Mouse (Mus musculus): ENCODE results near the gene Pdlim4. TPM values are rescaled to one million over a fixed set of nuclear protein-coding genes. Genes with fewer than 3 reads are reported as not detected.

The Pdlim4 gene
- polyA plus RNA-seq, 1 experiment from 2014 or later: 21.4 TPM

- ATAC-seq (ENCODE audit: low FRiP score, low TSS enrichment): no peak
- Histone ChIP-seq H3K4me3 (replicated peaks; ENCODE audit: low read depth, low read length) (peak overlapping the region; percentile 60), H3K9ac (replicated peaks; ENCODE audit: low read length) (no peak overlapping the region)
Measured at GRCm38 (mm10) chr11:54101701-54102100, 32.9 kb upstream of the Pdlim4 start.

GRCm38 (mm10) chr11:54100692-54101591, 32.1 kb upstream of the Pdlim4 start:
- Histone ChIP-seq H3K27ac (replicated peaks; ENCODE audit: low read depth, low read length) (no peak overlapping the region), H3K4me2 (ENCODE audit: low read length) (peak overlapping the region; percentile 99), H3K36me3 (ENCODE audit: control insufficient read depth, insufficient read depth, low read length) (no peaks in the 10 kb centered on the region), H3K9me3 (ENCODE audit: control insufficient read depth, low read length) (no peaks in the 10 kb centered on the region), H3K9ac (replicated peaks; ENCODE audit: low read length) (peak overlapping the region; percentile 73), H3K27me3 (ENCODE audit: control insufficient read depth, insufficient read depth, low read length) (0 out of 2 replicates have a peak, but pooled peaks cover 13% of the 10 kb centered on the region), H3K4me3 (replicated peaks; ENCODE audit: low read depth, low read length) (peak overlapping the region; percentile 60), H3K4me1 (ENCODE audit: control insufficient read depth, insufficient read depth, low read length) (0 out of 2 replicates have a peak, but pooled peaks cover 6% of the 10 kb centered on the region)
- DNase-seq (peak; percentile 85), ATAC-seq (ENCODE audit: low FRiP score, low TSS enrichment) (peak; percentile 68)
- WGBS: under 1% methylated on average over 81 of the region's 83 CpGs

More at GRCm38 (mm10) chr11:54101701-54102100, 32.9 kb upstream of the Pdlim4 start:
- Histone ChIP-seq H3K4me1 (ENCODE audit: control insufficient read depth, insufficient read depth, low read length) (0 out of 2 replicates have a peak, but pooled peaks cover 6% of the 10 kb centered on the region), H3K27me3 (ENCODE audit: control insufficient read depth, insufficient read depth, low read length) (0 out of 2 replicates have a peak, but pooled peaks cover 13% of the 10 kb centered on the region), H3K36me3 (ENCODE audit: control insufficient read depth, insufficient read depth, low read length) (no peaks in the 10 kb centered on the region), H3K9me3 (ENCODE audit: control insufficient read depth, low read length) (no peaks in the 10 kb centered on the region), H3K4me2 (ENCODE audit: low read length) (peak overlapping the region; percentile 99), H3K27ac (replicated peaks; ENCODE audit: low read depth, low read length) (no peak overlapping the region)
- DNase-seq: no peak
- 78% methylated on average over 9 of the region's 9 CpGs for WGBS

GRCm38 (mm10) chr11:54100045-54100691, 31.4 kb upstream of the Pdlim4 start, which contains the start of gene P4ha2:
Gene P4ha2, plus strand, starts transcription at chr11:54100095.
- Histone ChIP-seq H3K27me3 (ENCODE audit: control insufficient read depth, insufficient read depth, low read length) (0 out of 2 replicates have a peak, but pooled peaks cover 13% of the 10 kb centered on the region), H3K9me3 (ENCODE audit: control insufficient read depth, low read length) (no peaks in the 10 kb centered on the region), H3K9ac (replicated peaks; ENCODE audit: low read length) (peak within 1 kb of the TSS; percentile 73), H3K4me1 (ENCODE audit: control insufficient read depth, insufficient read depth, low read length) (0 out of 2 replicates have a peak, but pooled peaks cover 6% of the 10 kb centered on the region), H3K4me3 (replicated peaks; ENCODE audit: low read depth, low read length) (peak within 1 kb of the TSS; percentile 60), H3K27ac (replicated peaks; ENCODE audit: low read depth, low read length) (no peak within 1 kb of the TSS), H3K4me2 (ENCODE audit: low read length) (peak within 1 kb of the TSS; percentile 99), H3K36me3 (ENCODE audit: control insufficient read depth, insufficient read depth, low read length) (no peaks in the 10 kb centered on the region)
- ATAC-seq (ENCODE audit: low FRiP score, low TSS enrichment) (no peak; the same call in 1 of the 2 replicates), DNase-seq (no peak)
- WGBS: 46% methylated on average over 10 of the region's 10 CpGs

GRCm38 (mm10) chr11:54093000-54093399, 24.2 kb upstream of the Pdlim4 start:
- H3K4me2 ChIP-seq (ENCODE audit: low read length): no peak overlapping the region
- WGBS: 4% methylated on average over 3 of the region's 3 CpGs
- H3K9me3 ChIP-seq (ENCODE audit: control insufficient read depth, low read length): no peaks in the 10 kb centered on the region
- H3K9ac ChIP-seq (replicated peaks; ENCODE audit: low read length): no peak overlapping the region
- no peaks in the 10 kb centered on the region for H3K27me3 ChIP-seq (ENCODE audit: control insufficient read depth, insufficient read depth, low read length)
- no peak for ATAC-seq (ENCODE audit: low FRiP score, low TSS enrichment)
- H3K4me1 ChIP-seq (ENCODE audit: control insufficient read depth, insufficient read depth, low read length): no peaks in the 10 kb centered on the region
- no peak overlapping the region for H3K4me3 ChIP-seq (replicated peaks; ENCODE audit: low read depth, low read length)
- H3K36me3 ChIP-seq (ENCODE audit: control insufficient read depth, insufficient read depth, low read length): no peaks in the 10 kb centered on the region
- no peak overlapping the region for H3K27ac ChIP-seq (replicated peaks; ENCODE audit: low read depth, low read length)
- peak; percentile 70 for DNase-seq

- Histone ChIP-seq H3K4me2 (ENCODE audit: low read length) (no peak overlapping the region), H3K4me3 (replicated peaks; ENCODE audit: low read depth, low read length) (no peak overlapping the region), H3K9me3 (ENCODE audit: control insufficient read depth, low read length) (no peaks in the 10 kb centered on the region), H3K27ac (replicated peaks; ENCODE audit: low read depth, low read length) (no peak overlapping the region), H3K9ac (replicated peaks; ENCODE audit: low read length) (no peak overlapping the region), H3K27me3 (ENCODE audit: control insufficient read depth, insufficient read depth, low read length) (no peaks in the 10 kb centered on the region), H3K4me1 (ENCODE audit: control insufficient read depth, insufficient read depth, low read length) (no peaks in the 10 kb centered on the region), H3K36me3 (ENCODE audit: control insufficient read depth, insufficient read depth, low read length) (no peaks in the 10 kb centered on the region)
- ATAC-seq (ENCODE audit: low FRiP score, low TSS enrichment) (no peak), DNase-seq (no peak)
- WGBS: 58% methylated on average over 7 of the region's 7 CpGs
Measured at GRCm38 (mm10) chr11:54092188-54092587, 23.4 kb upstream of the Pdlim4 start.

- ATAC-seq (ENCODE audit: low FRiP score, low TSS enrichment) (no peak), DNase-seq (no peak)
- no peaks in the 10 kb centered on the region for H3K27me3 ChIP-seq (ENCODE audit: control insufficient read depth, insufficient read depth, low read length)
- H3K9me3 ChIP-seq (ENCODE audit: control insufficient read depth, low read length): no peaks in the 10 kb centered on the region
- H3K4me2 ChIP-seq (ENCODE audit: low read length): no peak overlapping the region
- no peak overlapping the region for H3K9ac ChIP-seq (replicated peaks; ENCODE audit: low read length)
- no peaks in the 10 kb centered on the region for H3K36me3 ChIP-seq (ENCODE audit: control insufficient read depth, insufficient read depth, low read length)
- H3K4me3 ChIP-seq (replicated peaks; ENCODE audit: low read depth, low read length): no peak overlapping the region
- WGBS: 48% methylated on average over 8 of the region's 8 CpGs
- no peaks in the 10 kb centered on the region for H3K4me1 ChIP-seq (ENCODE audit: control insufficient read depth, insufficient read depth, low read length)
- no peak overlapping the region for H3K27ac ChIP-seq (replicated peaks; ENCODE audit: low read depth, low read length)
Measured at GRCm38 (mm10) chr11:54091726-54092125, 22.9 kb upstream of the Pdlim4 start.

GRCm38 (mm10) chr11:54090091-54090879, 21.5 kb upstream of the Pdlim4 start:
- Histone ChIP-seq H3K27me3 (ENCODE audit: control insufficient read depth, insufficient read depth, low read length) (no peaks in the 10 kb centered on the region), H3K4me1 (ENCODE audit: control insufficient read depth, insufficient read depth, low read length) (no peaks in the 10 kb centered on the region), H3K9ac (replicated peaks; ENCODE audit: low read length) (no peak overlapping the region), H3K27ac (replicated peaks; ENCODE audit: low read depth, low read length) (no peak overlapping the region), H3K36me3 (ENCODE audit: control insufficient read depth, insufficient read depth, low read length) (no peaks in the 10 kb centered on the region), H3K4me3 (replicated peaks; ENCODE audit: low read depth, low read length) (no peak overlapping the region), H3K9me3 (ENCODE audit: control insufficient read depth, low read length) (no peaks in the 10 kb centered on the region), H3K4me2 (ENCODE audit: low read length) (no peak overlapping the region)
- WGBS: 82% methylated on average over 1 of the region's 1 CpGs
- no peak for DNase-seq
- ATAC-seq (ENCODE audit: low FRiP score, low TSS enrichment): no peak

GRCm38 (mm10) chr11:54088947-54089317, 20.1 kb upstream of the Pdlim4 start:
- no peaks in the 10 kb centered on the region for H3K36me3 ChIP-seq (ENCODE audit: control insufficient read depth, insufficient read depth, low read length)
- DNase-seq (peak; percentile 86), ATAC-seq (ENCODE audit: low FRiP score, low TSS enrichment) (no peak; the same call in 1 of the 2 replicates)
- H3K4me2 ChIP-seq (ENCODE audit: low read length): no peak overlapping the region
- no peaks in the 10 kb centered on the region for H3K27me3 ChIP-seq (ENCODE audit: control insufficient read depth, insufficient read depth, low read length)
- WGBS: 56% methylated on average over 5 of the region's 5 CpGs
- no peak overlapping the region for H3K9ac ChIP-seq (replicated peaks; ENCODE audit: low read length)
- no peaks in the 10 kb centered on the region for H3K9me3 ChIP-seq (ENCODE audit: control insufficient read depth, low read length)
- no peak overlapping the region for H3K4me3 ChIP-seq (replicated peaks; ENCODE audit: low read depth, low read length)
- no peak overlapping the region for H3K27ac ChIP-seq (replicated peaks; ENCODE audit: low read depth, low read length)
- no peaks in the 10 kb centered on the region for H3K4me1 ChIP-seq (ENCODE audit: control insufficient read depth, insufficient read depth, low read length)

All from midbrain, embryonic 14.5 days (tissue).